Mouse (Mus musculus) layer of hippocampus, postnatal 36 days (tissue): ENCODE measurements around the gene Fbxo6. TPM values are rescaled to one million over a fixed set of nuclear protein-coding genes. Genes with fewer than 3 reads are reported as not detected.
"Not testable (repeated sequence)": the region's sequence is repeated elsewhere in the genome, so short reads cannot be mapped to it uniquely, and the experiment has no call there.

Experiments used
- DNase-seq, 2 experiments: peaks; one replicate each; pipeline ENCODE4 v3.0.0; 2022
- total RNA-seq, 2 experiments: library from RNA; stranded (reverse); gene quantifications; 2 replicates each; pipeline ENCODE4 v1.2.3; 2021

The Fbxo6 gene
- total RNA-seq = 10 to 100 TPM; 28.5 to 29.1 TPM

GRCm38 (mm10) chr4:148151267-148152168, at the start of gene Fbxo6:
Gene Fbxo6, minus strand, starts transcription at chr4:148152140.
- DNase-seq = peak; percentile 81

GRCm38 (mm10) chr4:148198721-148199120, 46.8 kb upstream of the Fbxo6 start:
- DNase-seq = no peak

GRCm38 (mm10) chr4:148194400-148194799, 42.5 kb upstream of the Fbxo6 start:
- no peak for DNase-seq

GRCm38 (mm10) chr4:148192707-148193245, 40.8 kb upstream of the Fbxo6 start:
- DNase-seq = no peak

- not testable (repeated sequence) for DNase-seq
Observed at GRCm38 (mm10) chr4:148188767-148189166, 36.8 kb upstream of the Fbxo6 start.

- DNase-seq = no peak
Observed at GRCm38 (mm10) chr4:148185819-148186218, 33.9 kb upstream of the Fbxo6 start.

- no peak for DNase-seq
Observed at GRCm38 (mm10) chr4:148184564-148184963, 32.6 kb upstream of the Fbxo6 start.

GRCm38 (mm10) chr4:148182363-148182762, 30.4 kb upstream of the Fbxo6 start:
- DNase-seq = no peak

- DNase-seq = peak; percentile 44 to 45
Observed at GRCm38 (mm10) chr4:148181483-148181882, 29.5 kb upstream of the Fbxo6 start.

GRCm38 (mm10) chr4:148177716-148178115, 25.8 kb upstream of the Fbxo6 start:
- no peak for DNase-seq

- not testable (repeated sequence) for DNase-seq
Observed at GRCm38 (mm10) chr4:148176603-148177002, 24.7 kb upstream of the Fbxo6 start.

- DNase-seq = no peak
Observed at GRCm38 (mm10) chr4:148174495-148174862, 22.5 kb upstream of the Fbxo6 start.

- peak; percentile 52 to 55 for DNase-seq
Observed at GRCm38 (mm10) chr4:148173811-148174494, 22.0 kb upstream of the Fbxo6 start.

- DNase-seq = no peak
Observed at GRCm38 (mm10) chr4:148171261-148171660, 19.3 kb upstream of the Fbxo6 start.

- DNase-seq = peak; percentile 48 to 63
Observed at GRCm38 (mm10) chr4:148170842-148171241, 18.9 kb upstream of the Fbxo6 start.

- DNase-seq = no peak
Observed at GRCm38 (mm10) chr4:148169586-148169985, 17.6 kb upstream of the Fbxo6 start.

GRCm38 (mm10) chr4:148168287-148168686, 16.3 kb upstream of the Fbxo6 start:
- peak; percentile 45 to 56 for DNase-seq

- DNase-seq = peak; percentile 45 to 61
Observed at GRCm38 (mm10) chr4:148166986-148167385, 15.0 kb upstream of the Fbxo6 start.

- DNase-seq = peak; percentile 87
Observed at GRCm38 (mm10) chr4:148166431-148166830, 14.5 kb upstream of the Fbxo6 start.

- DNase-seq = no peak
Observed at GRCm38 (mm10) chr4:148165551-148165950, 13.6 kb upstream of the Fbxo6 start.

GRCm38 (mm10) chr4:148164461-148164860, 12.5 kb upstream of the Fbxo6 start:
- DNase-seq = no peak

GRCm38 (mm10) chr4:148164002-148164439, 12.1 kb upstream of the Fbxo6 start:
- peak; percentile 76 to 87 for DNase-seq
